Mouse (Mus musculus) G1E (cell line): ENCODE data around the gene Cntnap5a. TPM values are rescaled to one million over a fixed set of nuclear protein-coding genes. Genes with fewer than 3 reads are reported as not detected.

ENCODE experiments used
- ATAC-seq: 2 replicates; pipeline ENCODE4 v1.8.0; 2016; ENCODE audit warnings: mild to moderate bottlenecking; ENCODE audit not compliant: insufficient number of reproducible peaks, poor library complexity, low FRiP score, severe bottlenecking; ENCODE audit errors: extremely low read depth
- DNase-seq: peaks from one replicate; pipeline ENCODE4 v3.0.0; 2012; ENCODE audit warnings: low spot score
- H3K27me3 ChIP-seq: 2 replicates; pipeline ENCODE4 v1.6.1; 2012; ENCODE audit warnings: mild to moderate bottlenecking, low read length, inconsistent platforms; ENCODE audit not compliant: insufficient read depth
- H3K36me3 ChIP-seq: replicated peaks from 2 replicates; pipeline ENCODE3; 2012; ENCODE audit warnings: mild to moderate bottlenecking, inconsistent platforms
- H3K4me1 ChIP-seq: 2 replicates; pipeline ENCODE4 v1.6.1; 2012; ENCODE audit warnings: low read depth, low read length, inconsistent platforms, mixed read lengths; ENCODE audit not compliant: insufficient read depth
- H3K4me3 ChIP-seq: 2 replicates; pipeline ENCODE4 v1.5.1; 2012; ENCODE audit warnings: low read depth, mild to moderate bottlenecking, inconsistent platforms, low read length, moderate library complexity, mixed read lengths
- H3K9me3 ChIP-seq: replicated peaks from 2 replicates; pipeline ENCODE4 v1.6.1; 2012; ENCODE audit warnings: inconsistent platforms
- CTCF ChIP-seq: IDR thresholded peaks from 2 replicates; pipeline ENCODE4 v1.5.1; 2012; ENCODE audit warnings: low read depth, low read length, inconsistent platforms, mixed read lengths
- GATA1 ChIP-seq: IDR thresholded peaks from 2 replicates; pipeline ENCODE4 v1.6.1; 2012; ENCODE audit warnings: borderline replicate concordance, low read length, inconsistent platforms, mixed read lengths
- GATA2 ChIP-seq: IDR thresholded peaks from 2 replicates; pipeline ENCODE4 v1.6.1; 2012; ENCODE audit warnings: low read depth, low read length, inconsistent platforms, borderline replicate concordance
- POLR2AphosphoS5 ChIP-seq: IDR thresholded peaks from 2 replicates; pipeline ENCODE4 v1.6.1; 2012; ENCODE audit warnings: low read depth, low read length, inconsistent platforms; ENCODE audit not compliant: insufficient replicate concordance
- TAL1 ChIP-seq: conservative IDR thresholded peaks from 2 replicates; pipeline ENCODE4 v1.6.1; 2012; ENCODE audit warnings: low read depth, low read length, inconsistent platforms, mixed read lengths
- polyA plus RNA-seq: library from polyadenylated mRNA; stranded (reverse); fragments of >175 nt; gene quantifications from 2 replicates; pipeline ENCODE4 v1.2.3, GENCODE M21; 2012
- total RNA-seq, 2 experiments: library from RNA; stranded (forward) in 1 of 2; stranded (reverse) in 1 of 2; fragments of 200-1000 nt in 1 of 2; fragments of >200 nt in 1 of 2; fragmentation: Nextera tagmentation in 1 of 2; gene quantifications; 2 replicates each; pipeline ENCODE4 v1.2.3; 2014 to 2017

Cntnap5a gene
- total and polyA plus RNA-seq, 3 experiments, result 0.11 TPM; not detected in 2

DNA sequence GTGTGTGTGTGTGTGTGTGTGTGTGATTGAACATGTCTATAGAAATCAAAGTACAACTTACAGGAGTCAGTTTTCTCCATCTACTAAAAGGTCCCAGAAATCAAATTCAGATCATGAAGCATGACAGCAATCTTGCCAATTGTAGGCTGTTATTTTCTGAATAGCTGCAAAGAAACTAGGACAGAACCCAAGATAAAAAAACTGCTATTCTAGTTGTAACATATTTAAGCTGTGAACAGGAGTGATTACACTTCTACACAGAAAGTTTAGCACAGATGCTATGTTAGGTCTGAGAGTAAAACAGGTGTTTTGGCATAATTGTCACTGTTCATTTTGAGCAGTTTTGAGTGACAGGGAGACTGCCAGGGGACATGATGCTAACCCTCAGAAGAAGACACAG lies 931.7 kb downstream of the Cntnap5a start:
- no peaks in the 10 kb centered on the region for H3K36me3 ChIP-seq
- no peak for TF ChIP-seq CTCF
- no peak for TF ChIP-seq GATA2
- no peak for TF ChIP-seq TAL1
- no peak for TF ChIP-seq GATA1
- no peak for TF ChIP-seq POLR2AphosphoS5
- DNase-seq (no peak), ATAC-seq (no peak)
- H3K9me3 ChIP-seq, result peaks cover 15% of the 10 kb centered on the region; the same call in 1 of the 2 replicates
- H3K27me3 ChIP-seq, result no peaks in the 10 kb centered on the region
- H3K4me1 ChIP-seq, result no peaks in the 10 kb centered on the region
- H3K4me3 ChIP-seq, result no peak overlapping the region
